Mouse (Mus musculus) G1E (cell line): ENCODE results near the gene Nup107. TPM values are rescaled to one million over a fixed set of nuclear protein-coding genes. Genes with fewer than 3 reads are reported as not detected.

Experiments used
- ATAC-seq: 2 replicates; pipeline ENCODE4 v1.8.0; 2016; ENCODE audit warnings: mild to moderate bottlenecking; ENCODE audit not compliant: insufficient number of reproducible peaks, poor library complexity, low FRiP score, severe bottlenecking; ENCODE audit errors: extremely low read depth
- DNase-seq: peaks from one replicate; pipeline ENCODE4 v3.0.0; 2012; ENCODE audit warnings: low spot score
- H3K27me3 ChIP-seq: 2 replicates; pipeline ENCODE4 v1.6.1; 2012; ENCODE audit warnings: mild to moderate bottlenecking, low read length, inconsistent platforms; ENCODE audit not compliant: insufficient read depth
- H3K36me3 ChIP-seq: replicated peaks from 2 replicates; pipeline ENCODE3; 2012; ENCODE audit warnings: mild to moderate bottlenecking, inconsistent platforms
- H3K4me1 ChIP-seq: 2 replicates; pipeline ENCODE4 v1.6.1; 2012; ENCODE audit warnings: low read depth, low read length, inconsistent platforms, mixed read lengths; ENCODE audit not compliant: insufficient read depth
- H3K4me3 ChIP-seq: 2 replicates; pipeline ENCODE4 v1.5.1; 2012; ENCODE audit warnings: low read depth, mild to moderate bottlenecking, inconsistent platforms, low read length, moderate library complexity, mixed read lengths
- H3K9me3 ChIP-seq: replicated peaks from 2 replicates; pipeline ENCODE4 v1.6.1; 2012; ENCODE audit warnings: inconsistent platforms
- CTCF ChIP-seq: IDR thresholded peaks from 2 replicates; pipeline ENCODE4 v1.5.1; 2012; ENCODE audit warnings: low read depth, low read length, inconsistent platforms, mixed read lengths
- GATA1 ChIP-seq: IDR thresholded peaks from 2 replicates; pipeline ENCODE4 v1.6.1; 2012; ENCODE audit warnings: borderline replicate concordance, low read length, inconsistent platforms, mixed read lengths
- GATA2 ChIP-seq: IDR thresholded peaks from 2 replicates; pipeline ENCODE4 v1.6.1; 2012; ENCODE audit warnings: low read depth, low read length, inconsistent platforms, borderline replicate concordance
- POLR2AphosphoS5 ChIP-seq: IDR thresholded peaks from 2 replicates; pipeline ENCODE4 v1.6.1; 2012; ENCODE audit warnings: low read depth, low read length, inconsistent platforms; ENCODE audit not compliant: insufficient replicate concordance
- TAL1 ChIP-seq: conservative IDR thresholded peaks from 2 replicates; pipeline ENCODE4 v1.6.1; 2012; ENCODE audit warnings: low read depth, low read length, inconsistent platforms, mixed read lengths
- polyA plus RNA-seq: library from polyadenylated mRNA; stranded (reverse); fragments of >175 nt; gene quantifications from 2 replicates; pipeline ENCODE4 v1.2.3, GENCODE M21; 2012
- total RNA-seq, 2 experiments: library from RNA; stranded (forward) in 1 of 2; stranded (reverse) in 1 of 2; fragments of 200-1000 nt in 1 of 2; fragments of >200 nt in 1 of 2; fragmentation: Nextera tagmentation in 1 of 2; gene quantifications; 2 replicates each; pipeline ENCODE4 v1.2.3; 2014 to 2017

The Nup107 gene
- total and polyA plus RNA-seq, 3 experiments, result 59.9 to 144 (median 130) TPM

GRCm38 (mm10) chr10:117757259-117757658, 35.2 kb downstream of the Nup107 start:
- Histone ChIP-seq H3K9me3 (no peaks in the 10 kb centered on the region), H3K4me3 (no peak overlapping the region), H3K36me3 (peaks cover 93% of the 10 kb centered on the region), H3K27me3 (no peaks in the 10 kb centered on the region), H3K4me1 (peaks cover 11% of the 10 kb centered on the region; the same call in 1 of the 2 replicates)
- ATAC-seq (no peak), DNase-seq (no peak)
- TF ChIP-seq GATA1 (no peak), CTCF (no peak), GATA2 (no peak), TAL1 (no peak), POLR2AphosphoS5 (no peak)

- H3K4me3 ChIP-seq, result no peak overlapping the region
- peaks cover 11% of the 10 kb centered on the region; the same call in 1 of the 2 replicates for H3K4me1 ChIP-seq
- no peaks in the 10 kb centered on the region for H3K27me3 ChIP-seq
- peaks cover 3% of the 10 kb centered on the region for H3K9me3 ChIP-seq
- TF ChIP-seq POLR2AphosphoS5 (no peak), GATA1 (no peak), CTCF (no peak), TAL1 (no peak), GATA2 (no peak)
- ATAC-seq (no peak), DNase-seq (no peak)
- H3K36me3 ChIP-seq, result peaks cover 93% of the 10 kb centered on the region
These were observed 35.7 kb downstream of the Nup107 start for GRCm38 (mm10) chr10:117756784-117757183.

GRCm38 (mm10) chr10:117755799-117756467, 36.6 kb downstream of the Nup107 start:
- ATAC-seq (no peak), DNase-seq (no peak)
- peaks cover 11% of the 10 kb centered on the region for H3K9me3 ChIP-seq
- H3K36me3 ChIP-seq, result peaks cover 93% of the 10 kb centered on the region
- TF ChIP-seq GATA1 (no peak), TAL1 (no peak)
- H3K4me1 ChIP-seq, result peaks cover 11% of the 10 kb centered on the region; the same call in 1 of the 2 replicates
- H3K4me3 ChIP-seq, result no peak overlapping the region
- H3K27me3 ChIP-seq, result no peaks in the 10 kb centered on the region

GRCm38 (mm10) chr10:117755086-117755798, 37.3 kb downstream of the Nup107 start:
- Histone ChIP-seq H3K27me3 (no peaks in the 10 kb centered on the region), H3K9me3 (peaks cover 15% of the 10 kb centered on the region), H3K4me1 (peaks cover 11% of the 10 kb centered on the region; the same call in 1 of the 2 replicates), H3K4me3 (no peak overlapping the region), H3K36me3 (peaks cover 92% of the 10 kb centered on the region)
- DNase-seq (no peak), ATAC-seq (no peak)
- TF ChIP-seq TAL1, result no peak
- no peak for TF ChIP-seq GATA1
- no peak for TF ChIP-seq CTCF
- no peak for TF ChIP-seq GATA2
- no peak for TF ChIP-seq POLR2AphosphoS5

- peaks cover 91% of the 10 kb centered on the region for H3K36me3 ChIP-seq
- H3K4me3 ChIP-seq, result no peak overlapping the region
- no peaks in the 10 kb centered on the region for H3K27me3 ChIP-seq
- peaks cover 11% of the 10 kb centered on the region; the same call in 1 of the 2 replicates for H3K4me1 ChIP-seq
- ATAC-seq (no peak), DNase-seq (no peak)
- peaks cover 22% of the 10 kb centered on the region for H3K9me3 ChIP-seq
- TF ChIP-seq GATA1 (no peak), GATA2 (no peak), POLR2AphosphoS5 (no peak), CTCF (no peak), TAL1 (no peak)
These were observed 37.9 kb downstream of the Nup107 start for GRCm38 (mm10) chr10:117754609-117754940.

- TF ChIP-seq GATA2 (no peak), CTCF (no peak), POLR2AphosphoS5 (no peak), GATA1 (no peak), TAL1 (no peak)
- peaks cover 90% of the 10 kb centered on the region for H3K36me3 ChIP-seq
- peaks cover 26% of the 10 kb centered on the region for H3K9me3 ChIP-seq
- ATAC-seq, result no peak
- peaks cover 11% of the 10 kb centered on the region; the same call in 1 of the 2 replicates for H3K4me1 ChIP-seq
- no peak for DNase-seq
- no peaks in the 10 kb centered on the region for H3K27me3 ChIP-seq
- no peak overlapping the region for H3K4me3 ChIP-seq
These were observed 38.5 kb downstream of the Nup107 start for GRCm38 (mm10) chr10:117753711-117754608.
